Mouse (Mus musculus): ENCODE measurements around the gene Olfr70.

The Olfr70 gene

DNA sequence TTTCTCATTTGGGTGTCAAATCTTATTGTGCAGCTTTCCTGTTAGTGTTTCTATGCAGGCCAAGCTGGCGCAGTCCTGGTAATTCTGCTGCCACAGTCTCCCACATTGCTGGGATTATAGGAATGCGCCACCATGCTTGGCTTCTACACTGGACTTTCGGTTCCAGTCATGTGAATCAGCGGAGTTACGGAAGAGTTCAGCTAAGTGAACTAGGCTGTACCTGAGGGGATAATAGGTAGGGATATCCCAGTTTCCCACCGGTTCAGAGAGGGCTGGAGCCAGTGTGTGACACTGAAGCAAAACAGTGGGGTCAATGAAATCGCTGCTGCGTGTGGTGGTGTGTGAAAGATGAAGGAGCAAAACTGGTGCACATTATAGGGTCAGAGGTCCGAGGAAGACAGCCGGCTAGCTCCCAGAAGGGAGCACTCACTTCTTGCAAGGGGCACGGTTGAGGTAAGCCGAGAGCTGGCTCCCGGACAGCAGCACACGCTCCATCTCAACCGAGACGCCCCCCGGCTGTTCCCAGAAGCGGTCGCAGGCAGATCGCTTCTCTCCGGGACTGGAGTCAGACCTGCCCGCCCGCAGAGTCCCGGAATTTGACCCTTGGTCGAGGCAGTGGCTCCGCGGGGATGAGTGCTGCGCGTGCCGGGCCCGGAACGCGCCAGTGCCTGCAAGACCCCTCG lies 44.8 kb downstream of the Olfr70 start:
- DNase-seq (ENCODE audit: low read depth): no peak

- no peak for DNase-seq (ENCODE audit: low read depth)
These were observed 47.2 kb downstream of the Olfr70 start, which contains the start of gene Spag8 for GRCm38 (mm10) chr4:43653161-43654015. Gene Spag8 (minus strand): TSS chr4:43653594.

GRCm38 (mm10) chr4:43652726-43653125 lies 47.9 kb downstream of the Olfr70 start:
- DNase-seq (ENCODE audit: low read depth): no peak

GRCm38 (mm10) chr4:43649783-43650182 lies 50.8 kb downstream of the Olfr70 start:
- no peak for DNase-seq (ENCODE audit: low read depth)

Data from 416B (cell line).